Mouse (Mus musculus) kidney, adult 8-10 months (tissue): ENCODE results near the gene Fxyd3.

ENCODE experiments used
- DNase-seq, 2 experiments: peaks; one replicate each; pipeline ENCODE4 v3.0.0; 2022

The Fxyd3 gene

DNA sequence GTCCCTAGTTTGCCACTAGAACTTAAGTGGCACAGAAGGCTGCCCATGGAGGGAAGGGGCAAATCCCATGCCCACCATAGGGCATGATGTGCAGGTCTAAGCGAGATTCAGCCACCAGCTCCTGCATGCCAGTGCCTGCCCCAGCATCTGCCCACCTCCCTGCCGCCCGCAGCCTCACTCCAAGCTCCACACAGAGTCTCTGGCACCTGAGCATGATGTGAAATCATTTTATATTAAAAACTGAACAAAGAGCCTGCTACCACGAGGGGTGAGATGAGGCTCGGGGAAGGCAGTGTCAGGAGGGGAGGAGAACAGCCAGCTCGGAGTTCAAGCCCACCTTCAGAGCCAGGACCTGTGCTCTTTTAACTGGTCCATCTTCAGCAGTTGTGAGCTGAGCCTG lies 6.2 kb downstream of the Fxyd3 start:
- DNase-seq: no peak

GRCm38 (mm10) chr7:31069491-31069890 lies 7.0 kb downstream of the Fxyd3 start:
- DNase-seq: no peak

GRCm38 (mm10) chr7:31067836-31068235 lies 8.7 kb downstream of the Fxyd3 start:
- DNase-seq: no peak

- DNase-seq: no peak
These were observed 13.4 kb downstream of the Fxyd3 start for GRCm38 (mm10) chr7:31063074-31063560.

- DNase-seq: no peak
These were observed 15.9 kb downstream of the Fxyd3 start for GRCm38 (mm10) chr7:31060621-31061010.

DNA sequence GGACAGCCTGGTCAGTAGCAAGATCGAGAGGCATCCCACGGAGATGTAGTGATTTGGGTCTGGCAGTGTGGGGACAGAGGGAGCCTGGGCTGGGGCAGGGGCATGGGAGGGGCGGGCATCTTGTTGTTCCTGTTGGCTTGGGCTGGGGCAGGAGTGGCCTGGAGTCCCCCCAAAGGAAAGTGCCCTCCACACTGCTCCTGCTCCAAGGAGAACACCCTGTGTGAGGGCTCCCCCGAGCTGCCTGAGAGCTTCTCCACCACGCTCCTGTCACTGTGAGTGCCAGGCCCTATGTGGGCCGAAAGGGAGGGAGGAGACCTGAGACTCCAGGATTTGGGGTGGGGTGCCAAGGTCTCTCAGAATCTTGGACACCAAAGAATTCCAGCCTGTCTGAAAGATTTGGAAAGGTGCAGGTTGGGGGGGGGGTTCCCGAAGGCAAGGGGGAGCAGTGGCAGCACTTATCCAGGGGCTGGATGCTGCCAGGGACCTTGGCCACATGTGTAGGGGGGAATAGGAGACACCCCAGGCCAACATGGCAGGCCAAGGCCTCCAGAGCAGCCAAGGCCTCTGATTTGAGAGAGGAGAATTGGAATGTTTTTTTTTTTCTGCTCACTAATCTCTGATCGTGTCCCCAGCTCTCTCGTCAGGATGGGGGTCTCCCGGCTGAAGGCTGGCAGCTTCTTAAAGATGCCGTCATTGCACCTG lies 16.4 kb downstream of the Fxyd3 start:
- no peak for DNase-seq

GRCm38 (mm10) chr7:31059108-31059507 lies 17.4 kb downstream of the Fxyd3 start, which contains the start of gene Lgi4:
Gene Lgi4 (plus strand): TSS chr7:31059342.
- DNase-seq: peak; percentile 47 to 77

DNA sequence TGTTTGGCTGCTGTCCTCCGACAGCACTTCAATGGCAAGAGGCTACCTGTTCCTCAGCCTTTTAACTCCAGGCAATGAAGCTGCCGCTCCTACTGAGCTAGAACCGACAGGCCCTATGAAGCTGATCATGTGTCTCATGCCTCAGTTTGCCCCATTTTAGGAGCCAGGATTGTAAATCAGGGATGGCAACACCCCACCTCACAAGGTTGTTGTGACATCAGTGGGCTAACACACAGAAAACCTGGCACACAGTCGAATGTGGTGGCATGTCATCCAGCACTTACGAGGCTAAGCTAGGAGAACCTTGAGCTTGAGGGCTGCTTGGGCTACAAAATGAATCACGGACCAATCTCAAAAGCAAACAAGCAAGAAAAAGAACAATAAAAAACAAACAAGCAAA lies 18.3 kb downstream of the Fxyd3 start:
- DNase-seq: no peak

DNA sequence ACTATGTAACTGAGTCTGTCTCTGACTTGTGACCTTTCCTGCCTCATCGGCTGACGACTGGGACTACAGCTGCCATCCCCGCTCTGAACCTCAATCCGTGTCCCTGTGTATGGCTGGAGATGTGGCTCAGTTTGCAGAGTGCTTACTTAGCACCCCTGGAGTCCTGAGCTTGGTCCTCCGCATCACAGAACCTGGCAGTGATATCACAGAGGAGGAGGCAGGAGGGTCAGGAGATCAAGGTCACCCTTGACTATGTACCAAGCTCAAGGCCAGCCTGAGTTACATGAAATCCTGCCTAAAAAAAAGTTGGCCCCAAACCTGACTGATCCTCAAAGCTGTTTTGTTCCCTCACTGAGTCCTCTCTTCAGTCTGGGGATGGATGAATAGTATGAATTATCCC lies 18.8 kb downstream of the Fxyd3 start:
- no peak for DNase-seq

DNA sequence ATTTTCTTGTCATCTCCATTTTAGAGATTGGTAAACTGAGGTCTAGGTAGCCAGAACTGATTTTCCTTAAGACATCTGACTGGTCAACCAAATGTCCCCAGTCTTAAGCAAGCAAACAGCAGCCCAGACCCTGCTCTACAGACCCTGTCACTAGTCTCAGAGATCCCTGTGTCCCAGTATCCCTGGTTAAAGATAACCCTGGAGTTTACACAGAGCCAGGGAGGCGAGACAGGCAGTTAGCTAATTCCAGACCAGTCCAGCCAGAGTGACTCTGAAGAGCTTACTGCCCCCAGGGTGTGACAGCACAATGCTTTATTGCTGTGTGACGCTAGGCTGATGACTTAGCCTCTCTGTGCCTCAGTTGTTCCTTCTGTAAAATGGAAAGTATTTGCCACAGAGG lies 19.4 kb downstream of the Fxyd3 start, which contains the start of gene Fxyd1:
Fxyd1 (minus strand) TSS at position 129 of the 400 bp plus-strand sequence.
- no peak for DNase-seq

DNA sequence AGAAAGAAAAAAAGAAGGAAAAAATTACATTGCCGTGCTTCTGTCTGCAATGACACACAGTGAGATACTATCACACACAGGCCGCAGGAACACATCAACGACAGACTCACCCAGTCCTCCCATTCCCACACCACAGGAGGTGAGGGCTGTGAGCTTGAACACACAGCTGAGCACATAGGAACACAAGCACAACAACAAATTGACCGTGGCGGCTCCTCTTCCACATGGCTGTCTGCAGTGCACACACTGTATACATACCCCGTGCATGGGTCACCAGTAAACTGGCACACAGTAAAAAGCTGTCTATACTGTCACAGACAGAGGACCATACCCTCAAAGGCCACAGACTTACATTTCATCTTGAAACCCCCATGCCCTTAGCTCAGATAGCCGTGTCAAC lies 20.1 kb downstream of the Fxyd3 start:
- no peak for DNase-seq

- DNase-seq: peak; percentile 28 to 30
These were observed 20.6 kb downstream of the Fxyd3 start for GRCm38 (mm10) chr7:31055883-31056282.

DNA sequence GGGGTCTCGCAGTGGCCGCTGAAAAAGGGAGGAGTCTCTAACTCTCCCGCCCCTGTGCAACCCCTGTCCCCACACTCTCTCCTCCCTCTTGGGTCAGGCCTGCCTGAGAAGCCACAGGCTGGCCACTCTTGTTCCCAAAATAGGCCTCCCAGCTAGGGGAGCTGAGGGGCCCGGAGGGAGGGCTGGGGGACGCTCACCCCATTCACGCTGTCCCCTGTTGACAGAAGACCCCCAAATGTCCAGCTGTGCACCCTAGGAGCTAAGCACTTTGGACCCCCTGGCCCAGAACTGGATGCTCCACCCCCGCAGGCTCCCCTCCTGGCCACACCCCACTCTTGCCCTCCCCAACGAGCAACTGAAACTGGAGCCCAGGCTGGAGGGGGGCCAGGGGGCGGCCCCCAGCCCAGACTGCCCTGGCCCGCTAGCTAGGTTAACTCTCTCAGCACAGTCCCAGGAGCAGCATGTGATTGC lies 21.1 kb downstream of the Fxyd3 start:
- DNase-seq: peak; percentile 33 to 67

GRCm38 (mm10) chr7:31054661-31055320 lies 21.7 kb downstream of the Fxyd3 start:
- no peak for DNase-seq

DNA sequence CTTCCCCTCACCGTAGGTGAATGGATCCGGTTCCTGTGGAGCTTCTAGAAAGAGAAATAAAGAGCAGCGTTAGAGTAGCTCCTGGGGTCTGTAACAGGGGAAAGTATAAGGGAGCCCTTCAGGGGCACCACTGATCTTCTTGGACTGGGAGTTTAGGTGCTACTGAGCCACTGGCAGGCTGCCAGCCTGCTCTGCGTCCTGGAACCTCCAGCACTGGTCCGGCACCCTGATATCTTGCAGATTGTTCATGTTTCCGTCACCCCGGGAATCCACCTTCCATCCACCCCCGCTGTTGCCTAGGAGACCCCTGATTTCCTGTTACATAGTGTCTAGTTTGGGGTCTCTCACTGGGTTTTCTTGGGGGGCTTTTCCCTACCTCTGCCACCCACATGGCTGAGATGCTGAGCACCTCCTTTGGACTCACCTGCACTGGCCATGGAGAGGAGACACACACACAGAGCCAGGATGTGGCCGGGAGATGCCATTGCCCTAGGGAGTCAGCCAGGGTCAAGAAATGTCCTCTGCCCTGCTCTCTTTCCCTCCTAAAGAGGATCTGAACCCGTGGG lies 22.5 kb downstream of the Fxyd3 start:
- no peak for DNase-seq

GRCm38 (mm10) chr7:31052636-31053434 lies 23.7 kb downstream of the Fxyd3 start:
- no peak for DNase-seq

DNA sequence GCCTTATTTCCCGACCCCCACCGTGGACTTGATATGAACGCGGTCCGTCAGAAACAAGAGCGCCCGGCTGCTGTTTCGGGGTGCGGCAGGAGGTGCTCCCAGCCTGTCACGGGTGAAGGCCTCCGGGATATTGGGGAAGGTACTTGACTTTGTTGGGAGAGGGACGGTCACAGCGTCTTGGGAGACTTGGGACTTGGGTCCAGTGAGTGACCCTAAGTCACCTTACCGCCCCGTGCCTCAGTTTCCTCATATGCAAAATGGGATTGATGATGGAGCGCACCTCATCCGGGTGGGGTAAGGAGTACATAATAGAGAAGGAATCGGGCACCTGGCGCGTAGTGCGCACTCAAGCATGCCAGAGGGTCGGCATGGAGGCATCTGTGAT lies 24.3 kb downstream of the Fxyd3 start:
- DNase-seq: no peak

DNA sequence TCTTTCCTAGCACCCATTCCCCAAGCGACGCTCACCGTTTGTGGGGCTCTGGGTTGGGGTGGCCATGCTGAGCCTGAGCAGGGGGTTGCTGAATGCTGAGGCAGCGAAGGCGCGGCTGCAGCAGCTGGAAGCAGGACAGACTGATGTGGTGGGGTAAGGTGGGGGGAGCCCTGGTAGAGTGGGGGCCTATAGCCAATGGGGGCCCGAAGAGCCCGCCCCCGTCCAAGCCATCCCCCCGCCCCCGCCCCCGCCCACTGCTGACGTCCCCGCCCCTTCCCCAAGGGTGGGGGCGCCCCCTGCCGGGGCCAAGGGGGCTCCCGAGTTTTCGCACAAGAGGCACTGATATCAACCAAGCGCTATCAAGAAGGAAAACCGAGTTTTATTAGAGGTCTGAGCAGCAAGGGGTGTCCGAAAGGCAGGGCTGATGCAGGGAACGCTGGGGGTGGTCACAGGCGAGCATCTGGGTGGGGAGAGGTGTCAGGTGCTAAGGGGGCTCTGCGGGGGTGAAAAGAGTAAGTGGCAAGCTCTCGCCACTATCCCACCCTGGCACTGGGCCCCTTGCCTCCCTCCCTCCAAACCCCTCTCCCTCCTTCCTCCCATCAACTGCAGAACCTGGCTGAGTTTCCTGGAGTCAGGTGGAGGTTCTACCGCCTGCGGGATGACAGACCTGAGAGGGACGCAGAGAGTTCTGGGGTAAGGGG lies 25.0 kb downstream of the Fxyd3 start, which contains the start of gene Fxyd7:
Fxyd7 (minus strand) TSS at position 147 of the 701 bp plus-strand sequence.
- no peak for DNase-seq

DNA sequence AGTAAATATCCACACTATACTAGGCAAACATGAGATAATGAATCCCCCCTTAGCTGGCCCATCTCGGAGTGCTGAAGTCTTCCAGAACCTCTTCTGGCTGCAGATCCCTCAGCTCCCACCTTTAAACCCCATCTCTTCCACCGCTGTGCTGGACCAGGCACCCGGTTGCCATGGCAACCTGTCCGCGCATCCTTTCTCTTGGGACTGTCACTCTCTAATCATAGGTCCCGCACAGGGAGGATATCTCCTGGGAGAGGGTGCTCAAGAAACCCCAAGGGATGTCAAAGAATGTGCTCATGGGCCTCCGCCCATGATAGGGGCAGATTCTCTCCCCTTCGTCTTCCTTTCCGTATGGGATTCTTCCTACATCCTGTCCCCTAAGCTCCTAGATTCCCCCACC lies 25.6 kb downstream of the Fxyd3 start:
- no peak for DNase-seq

GRCm38 (mm10) chr7:31050487-31050886 lies 26.0 kb downstream of the Fxyd3 start:
- no peak for DNase-seq

GRCm38 (mm10) chr7:31049846-31050281 lies 26.6 kb downstream of the Fxyd3 start:
- no peak for DNase-seq

DNA sequence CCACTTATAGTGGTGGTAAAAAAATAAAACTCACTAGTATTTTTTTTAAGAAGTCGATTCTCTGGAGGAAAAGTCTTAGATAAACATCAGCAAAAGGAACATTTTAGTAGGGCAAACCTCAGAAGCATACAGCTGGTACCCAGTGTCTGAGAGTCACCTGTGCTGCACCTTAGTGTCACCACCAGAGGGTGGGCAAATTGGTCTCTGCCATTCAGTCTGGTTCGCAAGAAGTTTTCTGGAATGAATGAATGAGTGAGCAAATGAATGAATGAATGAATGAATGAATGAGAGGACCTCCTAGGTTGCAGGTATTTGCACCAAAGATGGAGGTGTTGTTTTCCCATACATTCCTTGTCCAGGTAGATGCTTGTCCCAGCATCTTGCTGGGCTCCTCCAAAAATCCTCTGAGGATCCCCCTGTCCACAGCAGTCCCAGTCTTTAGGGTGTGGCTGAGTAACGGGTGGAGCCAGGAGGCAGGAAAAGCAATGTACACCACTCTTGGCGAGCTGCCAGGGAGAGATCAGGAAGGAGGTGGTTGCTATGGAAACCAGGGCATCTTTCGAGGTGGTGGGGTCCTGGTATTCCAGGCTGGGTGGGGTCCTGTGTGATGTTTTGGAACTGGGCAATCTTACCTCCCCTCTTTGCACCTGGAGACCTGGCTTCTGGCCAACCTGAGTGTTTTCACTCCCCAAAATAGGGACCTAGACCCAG lies 27.2 kb downstream of the Fxyd3 start:
- DNase-seq: no peak
